Mouse (Mus musculus): ENCODE measurements at regions not wholly inside any gene's neighbourhood (a gene's known extent, or its start where the extent isn't known, plus 50 kb on each side); places are given as distances from the start of the nearest gene placed in this dataset.

DNA sequence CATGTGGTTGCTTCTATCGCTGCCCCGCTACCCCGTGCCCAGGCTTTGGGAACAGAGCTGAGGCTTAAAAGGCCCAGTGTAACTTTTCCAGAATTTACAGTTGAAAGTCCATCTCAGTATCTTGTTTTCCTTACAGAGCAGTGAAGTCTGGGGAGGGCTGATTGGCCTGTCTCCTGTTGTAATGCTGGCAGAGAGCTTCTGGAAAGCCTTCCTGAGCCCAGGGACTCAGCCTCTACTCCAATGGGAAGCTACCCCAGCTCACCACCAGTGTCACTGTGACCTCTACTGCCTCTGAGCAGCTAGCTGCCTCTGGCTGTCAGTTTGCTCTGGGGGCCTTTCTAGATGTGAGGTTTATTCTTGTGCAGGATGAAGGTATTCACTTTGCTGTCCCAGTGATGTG lies 87.5 kb downstream of the Kcnrg start:
- DNase-seq (ENCODE audit: low spot score in 2 of 2), result no peak

DNA sequence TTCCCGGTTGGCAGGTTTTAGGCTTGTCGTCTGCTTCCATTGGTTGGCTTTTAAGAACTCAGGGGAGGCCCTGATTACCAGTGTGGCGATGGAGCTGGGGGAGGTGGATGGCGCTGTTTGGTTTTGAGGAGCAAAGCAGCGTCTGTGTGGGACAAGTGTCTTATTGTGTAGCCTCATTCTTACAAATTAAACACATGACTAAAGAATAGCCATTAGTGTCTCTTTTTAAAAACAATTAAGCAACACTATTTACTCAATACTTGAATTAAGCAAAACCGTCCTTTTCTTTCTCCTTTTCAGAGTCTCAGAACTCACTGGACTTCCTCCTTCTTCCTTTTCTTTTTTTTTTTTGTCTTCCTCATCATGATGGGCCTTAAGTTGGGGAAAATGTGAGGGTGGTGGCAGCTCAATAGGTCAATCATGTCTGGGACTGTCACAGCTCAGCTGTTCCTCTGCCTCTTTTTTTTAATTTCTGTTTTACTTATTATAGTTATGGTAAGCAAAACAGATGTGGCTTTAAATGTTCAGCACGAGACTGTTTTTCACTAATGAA lies 89.1 kb downstream of the Kcnrg start:
- no peak for DNase-seq (ENCODE audit: low spot score in 2 of 2)

DNA sequence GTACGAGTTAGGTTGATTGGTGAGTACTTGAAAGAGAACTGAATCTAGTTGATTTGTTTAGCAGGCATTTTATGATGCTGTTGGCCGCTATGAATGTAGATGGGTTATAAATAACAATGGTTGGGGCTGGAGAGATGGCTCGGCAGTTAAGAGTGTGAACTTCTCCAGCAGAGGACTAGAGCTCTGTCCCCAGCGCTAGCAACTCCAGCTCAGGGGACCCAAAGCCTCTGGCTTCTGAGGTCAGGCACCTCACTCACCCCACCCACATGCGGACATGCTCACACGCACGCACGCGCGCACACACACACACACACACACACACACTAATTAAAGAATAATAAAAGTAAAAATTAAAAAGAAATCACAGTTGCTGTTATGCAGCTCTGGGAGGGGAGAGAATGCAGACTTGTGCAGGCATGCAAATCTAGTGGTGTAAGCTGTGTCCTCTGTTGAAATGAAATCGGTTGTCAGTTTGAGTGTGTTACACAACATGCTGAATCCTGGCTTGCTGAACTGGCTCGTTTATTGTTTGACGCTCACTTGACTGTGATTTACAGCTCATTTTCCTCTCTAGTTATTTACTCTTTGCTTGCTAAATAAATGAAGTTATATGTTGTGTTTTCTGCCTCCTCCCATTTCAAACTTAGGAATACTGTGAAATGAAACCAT lies 89.8 kb downstream of the Kcnrg start:
- no peak for DNase-seq (ENCODE audit: low spot score in 2 of 2)

DNA sequence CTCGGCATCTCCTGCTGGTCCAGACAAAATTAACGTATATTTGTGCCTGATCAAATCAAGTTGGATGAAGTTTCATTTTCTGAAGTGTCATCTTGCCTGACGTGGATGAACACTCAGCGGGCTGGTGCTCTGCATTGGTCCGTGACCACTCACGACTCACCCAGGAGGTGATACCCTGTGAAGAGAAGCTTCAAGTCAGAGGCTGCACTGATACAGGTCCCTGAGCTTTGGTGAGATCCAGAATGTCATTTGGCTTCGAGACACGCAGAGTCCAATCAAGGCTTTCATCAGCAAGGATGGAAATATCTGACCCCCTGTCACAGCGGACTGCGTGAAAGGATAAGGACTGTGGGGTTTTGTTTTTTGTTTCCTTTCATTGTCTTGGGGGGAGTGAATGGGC lies 90.4 kb downstream of the Kcnrg start:
- DNase-seq (ENCODE audit: low spot score in 2 of 2), result no peak

DNA sequence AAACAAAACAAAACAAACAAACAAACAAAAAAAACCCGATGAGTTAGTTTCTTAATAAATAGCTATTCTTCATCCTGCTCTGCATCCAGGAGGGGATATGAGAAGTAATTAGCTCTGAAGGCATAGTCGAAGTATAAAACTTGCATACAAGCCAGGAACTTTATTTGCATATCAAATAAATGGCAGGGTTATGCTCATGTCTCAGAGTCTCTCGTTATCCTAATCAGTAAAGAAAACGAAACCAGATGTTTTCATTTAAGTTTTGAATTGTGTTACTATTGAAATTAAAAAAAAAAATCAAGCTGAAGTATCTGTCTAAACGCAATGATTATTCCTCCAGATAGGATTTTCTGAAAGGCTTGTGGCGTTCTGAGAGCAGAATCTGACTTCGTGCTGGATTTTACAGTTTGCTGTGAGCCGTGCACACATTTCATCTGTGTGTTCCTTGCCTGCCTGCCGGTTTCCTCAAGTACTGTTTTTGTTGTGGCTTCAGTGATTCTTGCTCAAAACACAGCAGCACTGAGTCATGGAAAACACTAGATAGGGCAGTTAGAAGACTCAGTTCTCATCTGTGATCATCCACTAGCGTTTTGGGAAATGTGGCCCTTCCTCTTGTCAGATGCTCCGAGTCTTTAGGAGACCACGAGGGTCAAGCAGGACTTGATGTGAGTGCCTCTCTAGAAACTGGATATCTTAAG lies 91.2 kb downstream of the Kcnrg start:
- no peak for DNase-seq (ENCODE audit: low spot score in 2 of 2)

DNA sequence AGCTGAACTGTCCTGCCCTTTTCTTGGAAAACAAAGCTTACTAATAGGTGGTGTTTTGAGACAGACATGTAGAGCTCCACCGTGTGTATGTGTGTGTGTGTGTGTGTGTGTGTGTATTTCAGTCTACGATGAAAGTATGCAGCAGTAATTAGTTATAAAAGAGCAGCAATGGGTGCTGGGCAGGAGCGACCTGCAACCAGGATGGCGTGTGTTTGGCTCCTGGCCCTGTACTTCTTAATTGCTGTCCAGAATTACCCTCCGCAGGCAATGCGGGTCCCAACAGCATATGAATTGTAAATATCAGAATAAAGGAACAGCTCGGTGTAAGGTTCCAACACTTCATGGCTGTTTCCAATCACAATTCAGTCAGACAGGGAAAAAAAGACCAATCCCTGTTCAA lies 92.4 kb downstream of the Kcnrg start:
- no peak for DNase-seq (ENCODE audit: low spot score in 2 of 2)

DNA sequence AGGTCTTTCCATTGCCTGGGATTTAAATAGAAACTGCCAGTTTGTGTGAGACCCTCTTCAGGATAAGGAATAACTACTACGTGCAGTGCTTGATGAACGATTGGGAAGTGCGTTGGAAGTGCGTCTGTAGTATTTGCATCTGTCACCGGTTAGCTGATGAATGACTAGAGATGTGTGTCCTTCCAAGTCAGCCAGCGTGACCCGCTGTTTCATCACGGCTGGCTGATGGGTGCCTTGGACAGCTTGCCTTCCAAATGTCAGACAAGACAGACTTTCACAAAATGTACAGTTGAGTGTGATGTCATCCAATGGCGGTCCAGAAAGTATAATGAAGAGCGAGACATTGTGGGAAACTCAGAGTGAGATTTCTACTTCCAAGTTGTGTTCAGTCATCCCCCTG lies 93.9 kb downstream of the Kcnrg start:
- DNase-seq (ENCODE audit: low spot score in 2 of 2), result no peak

DNA sequence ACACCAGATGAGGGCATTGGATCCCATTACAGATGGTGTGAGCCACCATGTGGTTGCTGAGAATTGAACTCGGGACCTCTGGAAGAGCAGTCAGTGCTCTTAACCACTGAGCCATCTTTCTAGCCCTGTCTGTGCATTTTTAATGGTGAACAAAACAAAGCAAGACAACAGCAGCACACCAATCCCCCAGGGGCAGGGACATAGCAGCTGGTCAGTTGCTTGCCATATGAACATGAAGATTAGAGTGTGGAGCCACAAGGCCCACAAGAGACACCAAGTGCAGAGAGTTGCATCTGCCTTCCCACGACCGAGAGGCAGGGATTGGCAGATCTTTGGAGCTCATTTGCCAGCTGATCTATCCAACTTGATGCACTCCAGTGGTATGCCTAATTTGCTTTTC lies 96.7 kb downstream of the Kcnrg start:
- no peak for DNase-seq (ENCODE audit: low spot score in 2 of 2)

DNA sequence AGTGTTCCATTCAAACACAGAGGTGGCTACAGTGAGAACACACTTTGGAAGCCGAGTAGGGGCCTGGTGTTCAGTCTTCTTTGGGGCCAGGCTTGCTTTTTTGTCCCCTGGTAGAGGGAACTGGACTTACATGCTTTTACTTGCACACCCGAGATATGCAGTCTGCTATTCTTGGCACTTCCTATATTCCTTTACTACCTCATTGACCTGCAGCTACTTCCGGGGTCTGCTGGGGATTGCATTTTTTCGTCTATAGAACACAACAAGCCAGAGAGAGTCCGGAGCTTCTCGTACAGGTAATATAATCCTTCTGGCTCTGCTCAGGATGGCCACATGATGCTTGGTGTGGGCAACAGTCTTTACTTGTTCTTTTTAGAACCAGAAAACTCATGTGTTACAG lies 99.7 kb downstream of the Kcnrg start:
- no peak for DNase-seq (ENCODE audit: low spot score in 2 of 2)

DNA sequence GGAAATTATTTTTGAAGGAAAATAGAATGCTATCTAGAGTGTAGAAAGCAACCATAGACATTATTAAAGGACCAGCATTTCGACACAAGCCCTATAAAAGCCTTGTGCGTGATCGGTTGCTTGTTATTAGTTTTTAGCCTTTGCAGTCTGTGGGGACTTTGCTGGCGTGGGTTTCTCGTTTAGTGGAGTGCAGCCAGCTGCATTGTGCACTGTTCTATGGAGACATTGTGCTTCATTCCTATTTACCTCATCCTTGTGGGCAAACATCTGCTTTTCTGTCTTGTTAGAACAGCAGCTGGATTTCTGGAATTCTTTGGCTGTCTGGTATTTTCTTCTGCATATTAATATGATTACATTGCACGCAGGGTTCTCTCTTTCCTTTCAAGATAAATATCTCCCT lies 101.1 kb downstream of the Kcnrg start:
- no peak for DNase-seq (ENCODE audit: low spot score in 2 of 2)

DNA sequence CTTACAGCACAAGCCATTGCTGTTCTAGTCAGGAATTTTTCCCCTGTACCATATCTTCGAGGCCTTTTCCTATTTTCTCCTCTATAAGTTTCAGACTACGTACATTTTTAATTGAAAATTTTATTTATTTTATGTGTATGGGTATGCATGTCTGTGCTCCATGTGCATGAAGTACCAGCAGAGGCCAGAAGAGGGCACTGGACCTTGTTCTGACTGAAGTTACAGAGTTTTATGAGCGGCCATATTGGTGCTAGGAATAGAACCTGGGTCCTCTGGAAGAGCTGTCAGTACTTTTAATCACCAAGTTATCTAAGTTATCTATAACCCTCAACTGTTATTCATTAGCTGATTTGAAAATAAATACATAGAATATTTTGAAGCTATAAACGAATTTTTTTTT lies 108.5 kb downstream of the Kcnrg start:
- no peak for DNase-seq (ENCODE audit: low spot score in 2 of 2)

DNA sequence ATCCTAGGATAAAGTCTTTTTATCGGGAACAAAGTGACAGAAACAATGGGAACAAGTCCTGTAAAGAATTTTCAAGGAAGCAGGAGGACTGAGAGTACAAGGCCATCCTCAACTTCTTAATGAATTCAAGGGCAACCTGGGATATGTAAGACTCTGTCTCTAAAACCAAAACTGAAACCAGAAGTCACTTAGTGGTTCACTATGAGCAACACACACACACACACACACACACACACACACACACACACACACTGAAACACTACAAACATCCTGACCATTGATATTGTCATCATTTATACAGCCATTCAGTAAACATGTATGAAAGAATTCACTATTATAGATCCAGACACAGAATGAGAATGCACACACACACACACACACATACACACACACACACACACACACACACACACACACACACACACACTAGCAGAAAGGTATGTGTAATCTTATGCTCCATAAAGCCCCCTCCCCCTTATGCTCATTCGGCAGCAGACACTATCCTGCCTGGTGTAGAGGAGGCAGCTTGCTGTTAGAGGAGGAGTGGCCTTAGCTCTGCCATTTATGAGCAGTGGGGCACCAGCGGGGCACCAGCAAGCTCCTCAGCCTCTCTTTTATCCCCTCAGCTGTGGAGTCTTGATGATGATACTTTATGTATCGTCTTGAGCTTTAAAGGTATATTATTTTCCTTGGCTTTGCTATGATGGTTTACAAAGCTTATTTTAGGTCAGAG lies 111.3 kb downstream of the Kcnrg start:
- no peak for DNase-seq (ENCODE audit: low spot score in 2 of 2)

DNA sequence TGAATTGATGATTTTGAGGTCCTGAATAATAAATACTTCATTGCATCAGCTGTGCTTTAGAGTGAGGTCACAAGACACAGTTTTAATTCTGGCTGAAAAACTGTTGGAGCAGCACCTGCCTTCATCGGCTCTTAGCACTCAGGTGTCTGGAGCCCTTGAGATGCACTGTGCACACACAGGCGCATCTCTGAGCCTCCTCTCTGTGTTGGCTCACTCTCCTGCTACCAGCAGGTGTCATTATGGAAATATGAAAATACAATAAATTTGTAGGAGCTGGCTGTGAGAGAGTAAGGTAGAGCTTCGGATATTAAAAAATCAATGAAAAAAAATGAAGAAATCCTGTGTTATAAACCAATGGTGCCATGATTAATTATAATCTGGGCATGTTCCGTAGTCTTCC lies 114.0 kb downstream of the Kcnrg start:
- no peak for DNase-seq (ENCODE audit: low spot score in 2 of 2)

DNA sequence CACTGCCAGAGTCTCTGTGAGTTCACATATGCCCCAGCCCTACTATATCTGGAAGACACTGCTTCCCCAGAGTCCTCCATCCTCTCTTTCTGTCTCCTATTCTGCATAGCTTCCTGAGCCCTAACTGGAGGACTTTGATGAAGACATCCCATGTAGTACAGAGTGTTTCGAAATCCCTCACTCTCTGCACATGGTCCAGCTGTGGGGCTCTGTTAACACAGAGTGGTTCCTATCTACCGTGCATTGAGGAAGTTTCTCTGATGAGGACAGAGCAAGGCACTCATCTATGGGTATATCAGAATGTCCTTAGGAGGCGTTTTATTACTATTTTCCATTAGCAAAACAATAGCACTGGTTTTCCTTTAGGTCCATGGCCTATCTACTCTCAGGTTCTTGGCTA lies 117.7 kb downstream of the Kcnrg start:
- no peak for DNase-seq (ENCODE audit: low spot score in 2 of 2)

DNA sequence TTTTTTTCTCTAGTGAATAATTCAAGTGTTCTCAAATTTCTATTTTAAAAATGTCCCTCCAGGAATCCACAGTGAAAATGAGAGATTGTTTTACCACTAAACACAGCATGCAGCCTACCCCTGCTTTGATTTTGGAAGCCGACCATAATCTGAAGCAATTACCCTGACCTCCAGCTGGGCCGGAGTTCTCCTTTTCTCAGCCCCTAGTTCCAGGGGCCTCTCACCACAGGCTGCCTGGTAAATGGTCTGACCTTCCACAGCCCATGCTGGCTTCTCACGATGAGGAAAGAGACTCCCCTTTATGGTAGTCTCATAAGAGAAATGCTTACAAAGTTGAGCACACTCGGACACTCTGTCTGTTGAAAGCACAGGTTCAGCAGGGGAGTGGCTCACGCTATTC lies 121.3 kb downstream of the Kcnrg start:
- no peak for DNase-seq (ENCODE audit: low spot score in 2 of 2)

DNA sequence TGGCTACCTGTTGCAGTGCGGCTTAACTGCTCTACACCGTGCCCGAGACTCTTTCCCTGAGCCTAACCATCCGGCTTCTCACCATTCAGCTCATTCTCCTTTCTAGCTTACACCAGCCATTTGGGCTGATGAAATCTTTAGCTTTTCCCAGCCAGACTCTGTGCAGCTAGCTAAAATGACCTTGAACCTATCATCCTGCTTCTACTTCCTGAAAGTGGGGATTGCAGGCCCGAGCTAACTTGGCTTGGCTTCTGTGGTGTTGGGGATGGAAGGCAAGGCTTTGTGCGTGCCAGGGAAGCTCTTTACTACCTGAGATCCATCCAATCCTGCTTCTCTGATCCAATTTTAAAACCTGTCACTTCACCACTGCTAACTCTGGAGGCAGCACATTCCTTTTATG lies 128.3 kb downstream of the Kcnrg start:
- DNase-seq (ENCODE audit: low spot score in 2 of 2), result no peak

DNA sequence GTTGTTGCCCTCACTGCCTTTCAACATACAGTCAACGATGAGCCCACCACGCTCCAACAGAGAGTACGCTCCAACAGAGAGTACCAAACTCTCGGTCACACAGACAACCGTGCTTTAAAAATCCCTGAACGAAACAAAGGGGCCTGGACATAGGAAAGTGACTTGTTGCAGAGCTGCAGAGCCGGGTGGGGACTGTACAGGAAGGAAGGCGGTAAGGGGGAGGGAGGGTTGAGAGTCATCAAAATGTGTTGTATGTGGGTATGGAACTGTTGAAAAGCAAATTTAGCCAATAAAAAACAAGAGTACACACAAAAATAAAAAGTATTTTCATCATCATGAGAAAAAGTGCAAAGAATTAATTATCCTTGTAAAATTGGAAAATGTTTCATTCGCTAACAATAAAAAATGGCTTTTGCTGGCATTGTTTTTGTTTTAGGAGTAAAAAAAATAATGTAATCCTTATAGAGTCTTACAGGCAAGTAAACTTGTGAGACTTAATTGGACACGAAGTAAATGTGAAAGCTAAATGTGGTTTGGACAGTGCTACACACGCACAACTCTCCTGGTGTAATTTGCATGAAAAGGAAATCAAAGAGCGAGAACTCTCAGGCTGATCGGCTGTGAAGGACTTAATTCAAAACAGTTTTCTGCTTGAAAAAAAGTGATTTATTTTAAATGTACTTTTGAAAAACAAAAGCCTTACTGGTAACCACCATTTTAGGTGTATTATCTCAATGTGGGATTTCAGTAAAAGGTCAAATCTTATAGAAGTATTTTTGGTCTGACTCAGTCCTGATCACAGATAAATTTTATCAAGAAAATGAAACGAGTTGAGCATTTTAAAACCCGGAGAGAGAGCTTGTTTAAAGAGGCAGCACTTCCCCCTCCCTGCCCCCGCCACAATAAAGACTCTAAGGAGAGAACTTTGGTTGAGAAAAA lies 129.4 kb downstream of the Kcnrg start:
- no peak for DNase-seq (ENCODE audit: low spot score in 2 of 2)

DNA sequence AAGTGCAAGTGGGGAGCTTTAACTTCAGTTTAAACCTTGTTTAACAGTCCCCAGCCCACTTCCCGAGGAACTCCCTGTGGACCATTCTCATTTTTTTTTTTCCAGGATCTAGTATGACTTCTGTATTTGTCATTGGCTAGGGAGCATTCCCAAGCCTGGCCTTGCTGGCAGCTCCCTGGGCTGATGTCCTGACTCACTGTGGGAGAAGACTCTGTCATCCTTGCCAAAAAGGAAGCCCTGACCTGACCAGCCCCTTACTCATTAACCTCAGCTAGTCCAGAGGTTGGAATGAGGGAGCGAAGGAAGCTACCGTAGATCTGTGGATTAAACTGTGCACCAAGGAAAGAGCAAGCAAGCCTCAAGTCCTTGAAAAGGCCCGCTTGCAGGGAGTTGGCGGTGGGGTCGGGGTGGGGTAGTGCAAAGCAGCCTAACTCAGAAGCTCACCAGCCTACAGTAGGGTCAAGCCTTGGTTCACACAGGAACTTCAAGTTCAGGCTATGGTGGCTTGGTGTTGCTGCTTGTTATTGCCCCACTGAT lies 130.3 kb downstream of the Kcnrg start:
- DNase-seq (ENCODE audit: low spot score in 2 of 2), result no peak

DNA sequence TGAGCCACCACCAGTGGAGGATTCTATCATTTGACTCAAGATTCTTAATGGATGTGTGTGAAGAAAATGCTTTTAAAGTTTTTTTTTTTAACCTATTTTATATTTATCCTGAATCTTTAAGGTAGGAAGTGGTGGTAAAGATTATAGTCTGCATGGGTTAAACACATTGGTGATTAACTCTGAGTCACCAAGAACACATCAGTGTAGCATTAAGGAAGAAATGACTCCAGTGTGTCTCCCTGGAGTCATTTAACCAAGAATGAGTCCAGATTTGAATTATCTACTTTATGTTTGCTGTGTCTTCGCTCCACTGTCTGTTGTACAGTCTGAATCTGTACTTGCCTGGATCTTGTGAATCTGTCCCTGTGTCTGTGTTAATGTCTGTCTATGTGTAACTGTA lies 132.2 kb downstream of the Kcnrg start:
- DNase-seq (ENCODE audit: low spot score in 2 of 2), result no peak

DNA sequence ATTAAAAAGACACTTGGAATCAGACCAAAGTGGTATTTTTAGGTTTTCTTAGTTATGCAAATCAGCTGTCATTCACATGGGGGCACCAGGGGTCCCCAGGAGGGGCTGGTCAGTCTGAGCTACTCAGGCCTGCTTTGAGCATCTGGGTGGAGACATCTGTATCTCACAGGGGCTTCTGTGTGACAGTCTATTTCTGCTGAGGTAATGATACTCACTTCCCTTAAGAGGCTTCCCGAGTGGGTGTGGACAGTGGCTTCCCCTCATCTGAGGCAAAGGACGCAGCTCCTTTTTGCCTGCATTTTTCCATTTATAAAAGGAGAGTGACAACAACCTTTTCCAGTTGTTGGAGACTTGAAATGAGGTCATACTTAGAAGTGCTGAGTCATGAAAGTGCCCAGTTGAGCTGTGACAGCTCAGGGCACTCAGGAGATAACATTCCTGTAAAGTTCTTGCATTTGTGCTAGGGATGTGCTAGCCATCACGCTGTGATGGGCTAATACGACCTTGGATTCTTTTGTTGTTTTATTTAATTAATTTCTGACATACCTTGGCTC lies 136.7 kb downstream of the Kcnrg start:
- no peak for DNase-seq (ENCODE audit: low spot score in 2 of 2)

DNA sequence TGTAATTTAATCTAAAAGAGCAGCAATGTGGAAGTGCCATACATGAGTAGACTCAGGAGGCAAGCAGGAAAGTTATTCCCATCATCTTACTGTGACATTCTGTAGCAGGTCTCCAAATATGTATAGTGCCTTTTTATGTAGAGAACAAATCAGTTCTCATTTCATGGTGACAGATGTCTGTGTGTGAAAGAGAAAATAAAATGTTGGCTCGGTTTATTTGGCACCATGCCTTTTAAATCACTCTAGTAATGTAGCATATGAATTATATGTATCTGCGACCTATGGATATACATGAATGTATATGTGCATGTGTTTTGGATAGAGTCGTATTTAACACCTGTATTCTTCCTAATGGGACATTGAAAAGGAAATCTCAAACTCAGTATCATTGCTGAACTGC lies 146.2 kb downstream of the Kcnrg start:
- no peak for DNase-seq (ENCODE audit: low spot score in 2 of 2)
